Mouse (Mus musculus) MEL (cell line): ENCODE data around the gene Klk10.

Experiments used
- CTCF ChIP-seq, 3 experiments: IDR thresholded peaks in 2 of 3; conservative IDR thresholded peaks in 1 of 3; 2 replicates each; pipeline ENCODE4 v1.5.1; 2011 to 2012; ENCODE audit warnings: low read length in 3 of 3, low read depth in 2 of 3, mild to moderate bottlenecking in 2 of 3, improper control_type of control experiment in 1 of 3, inconsistent platforms in 1 of 3, mixed read lengths in 1 of 3, moderate library complexity in 1 of 3; ENCODE audit not compliant: control insufficient read depth in 1 of 3, insufficient read depth in 1 of 3, poor library complexity in 1 of 3, severe bottlenecking in 1 of 3
- E2F4 ChIP-seq: IDR thresholded peaks from 2 replicates; pipeline ENCODE4 v1.6.1; 2011; ENCODE audit warnings: low read depth, low read length, improper control_type of control experiment, borderline replicate concordance
- ETS1 ChIP-seq: IDR thresholded peaks from 2 replicates; pipeline ENCODE4 v1.6.1; 2012; ENCODE audit warnings: low read depth, mild to moderate bottlenecking, inconsistent platforms, low read length, improper control_type of control experiment, moderate library complexity
- MAFK ChIP-seq: IDR thresholded peaks from 2 replicates; pipeline ENCODE4 v1.6.1; 2011; ENCODE audit warnings: low read depth, mild to moderate bottlenecking, low read length, improper control_type of control experiment, borderline replicate concordance
- MAX ChIP-seq: IDR thresholded peaks from 2 replicates; pipeline ENCODE4 v1.6.1; 2011; ENCODE audit warnings: low read length, improper control_type of control experiment
- MAZ ChIP-seq: IDR thresholded peaks from 2 replicates; pipeline ENCODE4 v1.6.1; 2012; ENCODE audit warnings: low read depth, mild to moderate bottlenecking, inconsistent platforms, low read length, improper control_type of control experiment
- USF1 ChIP-seq: IDR thresholded peaks from 2 replicates; pipeline ENCODE4 v1.6.1; 2014; ENCODE audit warnings: low read depth, mild to moderate bottlenecking, inconsistent platforms, low read length, improper control_type of control experiment, moderate library complexity
- ZMIZ1 ChIP-seq: IDR thresholded peaks from 2 replicates; pipeline ENCODE4 v1.6.1; 2012; ENCODE audit warnings: low read depth, mild to moderate bottlenecking, inconsistent platforms, low read length, improper control_type of control experiment, moderate library complexity

DNA sequence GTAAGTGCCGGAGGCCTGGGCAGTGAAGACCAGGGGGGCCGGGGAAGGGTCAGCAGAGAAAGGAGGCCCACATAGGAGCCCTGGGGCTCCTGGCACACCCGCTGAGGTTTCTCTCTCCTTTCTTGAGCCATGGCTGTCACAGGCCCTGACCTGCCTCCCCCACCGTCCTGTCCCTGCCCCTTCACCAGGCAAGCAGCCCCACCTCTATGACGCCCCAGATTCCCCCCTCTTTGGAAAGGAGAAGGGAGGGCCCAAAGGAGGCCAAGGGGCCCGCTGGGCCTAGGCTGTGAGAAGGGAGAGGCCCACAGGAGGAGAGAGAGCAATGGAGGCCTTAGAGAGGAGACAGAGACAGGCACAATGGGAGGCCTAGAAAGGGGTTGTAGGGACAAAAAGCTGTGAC is 6.0 kb upstream of the Klk10 start:
- TF ChIP-seq MAFK, result no peak
- TF ChIP-seq CTCF (IDR thresholded peaks at IDR 0.05 in 2 of 3, conservative IDR thresholded peaks at IDR 0.05 in 1 of 3; ENCODE audit: control insufficient read depth in 1 of 3, insufficient read depth in 1 of 3, low read depth in 2 of 3, low read length in 3 of 3, poor library complexity in 1 of 3, severe bottlenecking in 1 of 3), result no peak
- no peak for TF ChIP-seq MAZ
- no peak for TF ChIP-seq ZMIZ1
- no peak for TF ChIP-seq MAX
- no peak for TF ChIP-seq USF1
- TF ChIP-seq ETS1, result no peak
- TF ChIP-seq E2F4, result no peak
